Mouse (Mus musculus) midbrain, embryonic 16.5 days (tissue): ENCODE measurements around the gene Fasn. TPM values are rescaled to one million over a fixed set of nuclear protein-coding genes. Genes with fewer than 3 reads are reported as not detected.

Experiments used
- ATAC-seq: fragments of 200-750 bp; cut with Nextera tagmentation; 2 replicates; pipeline ENCODE4 v1.8.0; 2017; ENCODE audit warnings: moderate TSS enrichment
- H3K27ac ChIP-seq: fragments of 300-500 bp; sonication (generic); 2 replicates; pipeline ENCODE4 v1.5.1; 2014; ENCODE audit warnings: mild to moderate bottlenecking, low read length, mixed read lengths
- H3K27me3 ChIP-seq: fragments of 300-500 bp; sonication (generic); 2 replicates; pipeline ENCODE4 v1.6.1; 2014; ENCODE audit warnings: low read depth, low read length, mixed read lengths; ENCODE audit not compliant: control insufficient read depth, insufficient read depth
- H3K36me3 ChIP-seq: fragments of 300-500 bp; sonication (generic); 2 replicates; pipeline ENCODE4 v1.6.1; 2014; ENCODE audit warnings: mild to moderate bottlenecking, low read length, moderate library complexity, mixed read lengths; ENCODE audit not compliant: control insufficient read depth, insufficient read depth
- H3K4me1 ChIP-seq: fragments of 300-500 bp; sonication (generic); 2 replicates; pipeline ENCODE4 v1.6.1; 2014; ENCODE audit warnings: mild to moderate bottlenecking, low read length, mixed read lengths; ENCODE audit not compliant: control insufficient read depth, insufficient read depth
- H3K4me2 ChIP-seq: fragments of 300-500 bp; sonication (generic); 2 replicates; pipeline ENCODE4 v1.6.1; 2014; ENCODE audit warnings: mild to moderate bottlenecking, low read length, mixed read lengths
- H3K4me3 ChIP-seq: fragments of 300-500 bp; sonication (generic); 2 replicates; pipeline ENCODE4 v1.5.1; 2014; ENCODE audit warnings: low read depth, mild to moderate bottlenecking, low read length, moderate library complexity, mixed read lengths
- H3K9ac ChIP-seq: fragments of 300-500 bp; sonication (generic); 2 replicates; pipeline ENCODE4 v1.6.1; 2014; ENCODE audit warnings: low read depth, low read length, mixed read lengths
- H3K9me3 ChIP-seq: fragments of 300-500 bp; sonication (generic); replicated peaks from 2 replicates; pipeline ENCODE4 v1.6.1; 2014; ENCODE audit warnings: mild to moderate bottlenecking, low read length, mixed read lengths; ENCODE audit not compliant: control insufficient read depth, poor library complexity, severe bottlenecking
- WGBS: fragments of 180-500 bp; shearing (Covaris S2); extraction: QIAGEN DNeasy Blood & Tissue Kit; methylation state at CpG from one replicate; pipeline ENCODE4 v1.1.7; 2014; 5-methylcytosine and 5-hydroxymethylcytosine counted together
- polyA plus RNA-seq: library from polyadenylated mRNA; unstranded; fragments of >200 nt; fragmentation: Nextera tagmentation; extraction: Ambion mirVana; gene quantifications from 2 replicates; pipeline ENCODE4 v1.2.1, GENCODE M21; 2015

Gene Fasn
- polyA plus RNA-seq, 1 experiment from 2014 or later, result 108 TPM

GRCm38 (mm10) chr11:120831659-120832440, 7.5 kb upstream of the Fasn start:
- 84% methylated on average over 3 of the region's 3 CpGs for WGBS
- Histone ChIP-seq H3K9me3 (no peaks in the 10 kb centered on the region), H3K4me3 (no peak overlapping the region), H3K4me1 (0 out of 2 replicates have a peak, but pooled peaks cover 5% of the 10 kb centered on the region), H3K9ac (no peak overlapping the region), H3K27ac (no peak overlapping the region), H3K36me3 (no peaks in the 10 kb centered on the region), H3K27me3 (no peaks in the 10 kb centered on the region), H3K4me2 (no peak overlapping the region)
- no peak for ATAC-seq

GRCm38 (mm10) chr11:120830686-120831085, 6.3 kb upstream of the Fasn start:
- ATAC-seq, result no peak
- Histone ChIP-seq H3K36me3 (no peaks in the 10 kb centered on the region), H3K27ac (no peak overlapping the region), H3K4me2 (no peak overlapping the region), H3K4me3 (no peak overlapping the region), H3K4me1 (peaks cover 7% of the 10 kb centered on the region; the same call in 1 of the 2 replicates), H3K27me3 (no peaks in the 10 kb centered on the region), H3K9ac (no peak overlapping the region), H3K9me3 (no peaks in the 10 kb centered on the region)
- 88% methylated on average over 12 of the region's 12 CpGs for WGBS

GRCm38 (mm10) chr11:120829757-120830532, 5.6 kb upstream of the Fasn start:
- H3K27ac ChIP-seq, result no peak overlapping the region
- no peak for ATAC-seq
- no peaks in the 10 kb centered on the region for H3K27me3 ChIP-seq
- H3K9me3 ChIP-seq, result no peaks in the 10 kb centered on the region
- H3K4me2 ChIP-seq, result no peak overlapping the region
- H3K9ac ChIP-seq, result no peak overlapping the region
- H3K4me1 ChIP-seq, result peaks cover 15% of the 10 kb centered on the region
- H3K4me3 ChIP-seq, result no peak overlapping the region
- H3K36me3 ChIP-seq, result no peaks in the 10 kb centered on the region
- 91% methylated on average over 10 of the region's 10 CpGs for WGBS

GRCm38 (mm10) chr11:120828416-120828815, 4.1 kb upstream of the Fasn start:
- Histone ChIP-seq H3K9ac (no peak overlapping the region), H3K4me1 (peaks cover 11% of the 10 kb centered on the region), H3K27me3 (no peaks in the 10 kb centered on the region), H3K9me3 (no peaks in the 10 kb centered on the region), H3K27ac (no peak overlapping the region), H3K36me3 (no peaks in the 10 kb centered on the region), H3K4me3 (no peak overlapping the region), H3K4me2 (no peak overlapping the region)
- ATAC-seq, result no peak
- WGBS, result 77% methylated on average over 4 of the region's 4 CpGs

- Histone ChIP-seq H3K4me2 (no peak overlapping the region), H3K4me1 (peaks cover 29% of the 10 kb centered on the region), H3K27ac (peak overlapping the region; percentile 100), H3K9ac (peak overlapping the region; percentile 98; the same call in 1 of the 2 replicates), H3K4me3 (no peak overlapping the region), H3K9me3 (no peaks in the 10 kb centered on the region), H3K36me3 (no peaks in the 10 kb centered on the region; the same call in 1 of the 2 replicates), H3K27me3 (no peaks in the 10 kb centered on the region)
- WGBS, result 86% methylated on average over 8 of the region's 8 CpGs
- ATAC-seq, result no peak
Observed at GRCm38 (mm10) chr11:120826016-120826953, 1.9 kb upstream of the Fasn start.

DNA sequence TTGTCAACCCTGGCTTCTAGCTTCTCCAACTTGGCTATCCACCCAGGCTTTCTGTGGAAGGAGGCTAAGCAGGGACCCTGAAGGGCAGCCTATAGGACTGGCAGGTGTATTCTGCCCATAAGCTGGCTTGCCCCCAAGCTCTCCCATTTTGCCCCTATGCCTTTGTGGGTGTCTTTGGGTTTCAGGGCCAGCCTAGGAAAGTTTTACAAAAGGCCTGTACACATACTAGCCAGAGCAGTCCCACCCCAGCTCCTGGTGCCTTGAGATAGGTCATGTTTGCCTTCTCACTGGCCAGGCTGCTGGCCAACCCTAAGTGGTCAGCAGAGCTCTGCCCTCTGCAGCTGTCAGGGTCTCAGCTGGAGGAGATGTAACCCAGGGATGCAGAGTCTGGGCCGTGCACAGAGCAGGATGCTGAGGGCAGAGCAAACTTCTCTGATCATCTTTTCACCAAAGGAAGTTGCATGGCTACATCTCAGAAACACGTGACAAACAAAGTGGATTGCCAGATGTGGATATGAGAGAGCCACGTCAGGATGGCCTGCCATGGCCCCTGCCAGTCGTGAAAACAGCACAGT, 1.0 kb upstream of the Fasn start:
- peak overlapping the region; percentile 91 for H3K4me3 ChIP-seq
- peaks cover 4% of the 10 kb centered on the region; the same call in 1 of the 2 replicates for H3K36me3 ChIP-seq
- no peak for ATAC-seq
- peak overlapping the region; percentile 98 for H3K9ac ChIP-seq
- peaks cover 34% of the 10 kb centered on the region for H3K4me1 ChIP-seq
- H3K4me2 ChIP-seq, result peak overlapping the region; percentile 100
- no peaks in the 10 kb centered on the region for H3K27me3 ChIP-seq
- 42% methylated on average over 4 of the region's 4 CpGs for WGBS
- no peaks in the 10 kb centered on the region for H3K9me3 ChIP-seq
- peak overlapping the region; percentile 100 for H3K27ac ChIP-seq

DNA sequence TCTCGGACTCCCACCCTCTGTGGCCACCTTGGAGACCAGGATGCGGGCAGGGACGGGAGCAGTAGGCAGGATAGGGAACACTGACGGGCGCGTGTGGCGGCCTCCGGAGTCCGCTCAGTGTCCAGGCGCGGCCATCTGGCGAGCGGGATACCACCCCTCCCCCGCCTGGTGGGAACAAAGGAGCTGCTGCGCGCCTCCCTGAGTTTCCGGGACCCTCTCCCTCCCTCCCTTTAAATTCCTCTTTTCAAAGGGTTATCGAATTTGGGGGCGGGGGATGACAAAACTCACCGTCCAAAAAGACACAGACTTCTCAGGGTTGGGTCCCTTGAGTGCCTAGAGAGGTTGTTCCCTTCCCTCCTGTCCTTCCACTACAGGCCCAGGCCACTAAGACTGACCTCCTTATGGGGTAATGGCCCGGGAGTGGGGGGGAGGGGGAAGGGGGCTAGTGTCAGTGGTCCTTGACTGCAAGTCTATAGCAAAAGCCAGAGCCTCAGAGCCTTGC, 491 bp upstream of the Fasn start:
- no peaks in the 10 kb centered on the region for H3K27me3 ChIP-seq
- peak; percentile 6; the same call in 1 of the 2 replicates for ATAC-seq

GRCm38 (mm10) chr11:120823551-120823947, 798 bp downstream of the Fasn start:
- peak overlapping the region; percentile 91 for H3K4me3 ChIP-seq
- WGBS, result under 1% methylated on average over 40 of the region's 40 CpGs

More for the DNA sequence above, 491 bp upstream of the Fasn start:
- Histone ChIP-seq H3K27ac (peak overlapping the region; percentile 100), H3K9me3 (no peaks in the 10 kb centered on the region), H3K36me3 (peaks cover 9% of the 10 kb centered on the region), H3K4me2 (peak overlapping the region; percentile 100), H3K9ac (peak overlapping the region; percentile 98), H3K4me3 (peak overlapping the region; percentile 91), H3K4me1 (peaks cover 34% of the 10 kb centered on the region)
- WGBS, result under 1% methylated on average over 21 of the region's 21 CpGs

More at GRCm38 (mm10) chr11:120823551-120823947, 798 bp downstream of the Fasn start:
- peak overlapping the region; percentile 100 for H3K27ac ChIP-seq
- H3K36me3 ChIP-seq, result peaks cover 21% of the 10 kb centered on the region
- ATAC-seq, result peak; percentile 44
- H3K9ac ChIP-seq, result peak overlapping the region; percentile 98
- no peaks in the 10 kb centered on the region for H3K27me3 ChIP-seq
- peak overlapping the region; percentile 100 for H3K4me2 ChIP-seq
- H3K4me1 ChIP-seq, result peaks cover 34% of the 10 kb centered on the region
- no peaks in the 10 kb centered on the region for H3K9me3 ChIP-seq
